Mouse (Mus musculus) frontal cortex, postnatal 10 days (tissue): ENCODE data around the gene Foxred2.
A peak's percentile ranks its signal among the peaks of the same experiment; 100 is the strongest.

Experiments
- DNase-seq, 2 experiments: peaks; one replicate each; pipeline ENCODE4 v3.0.0; 2022; ENCODE audit warnings: low spot score in 2 of 2, mixed read lengths in 1 of 2

The Foxred2 gene

GRCm38 (mm10) chr15:77949061-77949460 lies 7.5 kb downstream of the Foxred2 start:
- no peak for DNase-seq

- DNase-seq: no peak
Measured at GRCm38 (mm10) chr15:77945711-77946110, 10.8 kb downstream of the Foxred2 start.

DNA sequence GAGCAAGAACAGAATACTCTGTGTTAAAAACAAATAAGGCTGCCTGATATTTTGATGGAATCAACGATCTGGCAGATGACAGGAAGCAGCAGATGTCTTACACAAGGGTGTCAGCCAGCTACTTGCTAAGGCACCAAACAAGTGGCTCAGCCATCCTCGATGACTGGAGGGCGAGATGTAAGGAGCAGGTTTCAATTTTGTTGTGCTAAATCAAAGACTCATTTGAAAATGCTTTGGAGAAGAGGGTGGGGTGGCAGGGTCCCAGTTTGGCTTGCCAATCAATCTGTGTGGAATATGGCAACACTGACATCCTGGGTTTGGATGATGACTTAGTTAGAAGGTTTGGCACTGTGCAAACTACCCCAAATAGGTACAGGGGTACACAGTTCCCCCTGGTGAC lies 15.0 kb downstream of the Foxred2 start:
- DNase-seq: no peak

GRCm38 (mm10) chr15:77938516-77938915 lies 18.0 kb downstream of the Foxred2 start:
- no peak for DNase-seq

- DNase-seq: peak; percentile 55 to 60
Measured at GRCm38 (mm10) chr15:77935673-77936375, 20.7 kb downstream of the Foxred2 start.

- DNase-seq: no peak
Measured at GRCm38 (mm10) chr15:77934968-77935367, 21.6 kb downstream of the Foxred2 start.

DNA sequence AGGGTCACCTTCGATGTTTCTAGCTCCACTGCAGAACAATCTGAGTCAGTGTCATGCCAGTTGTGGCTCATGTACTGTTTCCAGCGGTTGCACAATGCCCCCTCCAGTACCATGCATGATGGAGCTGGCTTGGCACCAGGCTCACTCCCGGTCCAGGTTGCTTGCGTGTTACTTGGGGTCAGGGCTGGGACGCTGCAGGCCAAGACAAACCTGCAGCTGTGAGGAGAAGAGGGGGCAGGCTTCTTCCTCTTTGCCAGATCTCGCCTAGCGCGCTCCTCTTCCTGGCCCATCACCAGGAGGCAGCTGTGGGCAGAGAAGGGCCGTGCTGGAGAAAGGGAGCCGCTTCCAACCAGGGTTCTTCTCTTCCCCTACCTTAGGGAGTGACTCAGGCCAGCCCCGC lies 22.2 kb downstream of the Foxred2 start:
- no peak for DNase-seq

GRCm38 (mm10) chr15:77933770-77934169 lies 22.8 kb downstream of the Foxred2 start:
- DNase-seq: peak; percentile 91 to 96

- DNase-seq: no peak
Measured at GRCm38 (mm10) chr15:77933222-77933621, 23.3 kb downstream of the Foxred2 start.

- DNase-seq: no peak
Measured at GRCm38 (mm10) chr15:77931689-77932016, 24.9 kb downstream of the Foxred2 start.

DNA sequence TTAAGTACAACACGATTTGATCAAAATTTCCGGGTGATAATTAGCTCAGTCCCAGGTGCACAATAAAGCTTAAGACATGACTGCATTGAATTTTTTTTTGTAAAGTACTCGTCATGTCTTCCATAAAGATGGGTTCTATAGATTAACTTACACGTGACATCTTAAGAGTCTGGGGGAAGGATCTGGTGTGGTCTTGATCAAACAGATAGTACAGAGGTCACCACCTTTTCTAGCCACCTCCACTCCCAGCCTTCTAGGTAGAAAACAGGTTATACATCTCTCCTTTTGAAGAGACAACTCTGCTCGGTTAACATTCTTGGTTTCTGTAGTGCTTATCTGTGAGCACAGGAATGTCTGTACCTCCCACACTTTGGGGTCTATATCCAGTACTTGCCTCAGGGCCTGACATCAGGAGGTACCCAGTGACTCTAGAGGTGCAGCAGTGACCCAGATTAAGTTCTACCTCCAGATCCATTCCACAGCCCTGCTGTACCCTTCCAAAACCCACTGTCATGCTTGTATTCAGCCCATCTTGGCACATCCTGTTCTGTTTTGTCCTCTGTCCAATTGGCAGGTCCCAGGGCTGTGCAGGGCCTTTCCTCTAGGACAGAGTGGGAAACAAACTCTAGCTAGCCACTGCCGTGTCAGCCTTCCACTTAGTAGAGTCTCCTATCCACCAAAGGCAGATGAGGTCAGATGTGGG lies 25.4 kb downstream of the Foxred2 start:
- no peak for DNase-seq

DNA sequence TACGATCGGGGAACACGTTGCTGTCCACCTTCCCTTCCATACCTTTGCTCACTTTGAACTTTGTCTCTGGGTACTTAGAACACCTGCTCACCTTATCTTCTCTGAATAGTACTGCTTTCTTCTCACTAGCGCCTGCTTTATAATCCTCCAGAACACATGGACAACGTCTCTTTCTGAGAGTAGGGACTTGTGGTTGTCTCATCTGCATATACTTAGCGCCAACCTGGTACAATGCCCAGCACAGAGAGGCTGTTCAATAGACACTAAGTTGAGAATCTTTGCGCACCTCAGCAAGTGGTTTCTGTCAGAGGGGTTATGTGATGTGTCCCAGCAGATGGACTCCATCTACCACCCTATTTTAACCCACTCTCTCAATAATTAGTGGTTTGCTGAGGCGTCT lies 26.7 kb downstream of the Foxred2 start:
- DNase-seq: no peak

DNA sequence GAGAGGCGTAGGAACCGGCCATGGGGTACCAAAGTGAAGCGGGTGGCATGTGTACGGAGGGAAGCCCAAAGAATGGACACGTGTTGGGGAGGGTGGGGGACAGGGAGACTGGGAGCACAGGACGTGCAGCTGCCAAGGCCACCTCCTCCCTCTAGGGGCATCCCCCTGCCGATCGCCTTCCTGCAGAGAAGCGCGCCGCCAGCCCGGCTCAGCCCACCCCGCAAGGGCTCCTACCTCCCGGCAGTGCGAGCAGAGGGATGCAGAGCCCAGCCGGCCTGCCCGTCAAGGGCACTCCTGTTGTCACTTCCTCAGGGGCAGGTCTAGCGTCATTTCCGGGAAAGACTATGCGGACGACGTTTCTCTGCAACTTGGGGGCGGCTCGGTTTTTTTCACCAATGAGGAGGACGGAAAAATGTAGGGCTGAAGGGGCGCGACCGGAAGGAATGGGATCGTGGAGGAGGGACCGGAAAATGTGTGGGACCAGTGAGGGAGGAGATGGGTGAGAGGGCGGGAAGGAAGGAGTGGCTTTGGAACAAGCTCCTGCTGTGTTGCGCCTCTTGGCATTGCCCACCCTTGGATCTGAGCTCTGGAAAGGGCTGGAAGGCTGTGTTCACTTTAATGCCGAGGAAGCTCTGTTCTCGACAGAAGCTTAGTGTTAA lies 27.7 kb downstream of the Foxred2 start, which contains the start of gene Txn2:
Gene Txn2 (minus strand): TSS at position 334 of the 659 bp plus-strand sequence.
- peak; percentile 97 for DNase-seq

DNA sequence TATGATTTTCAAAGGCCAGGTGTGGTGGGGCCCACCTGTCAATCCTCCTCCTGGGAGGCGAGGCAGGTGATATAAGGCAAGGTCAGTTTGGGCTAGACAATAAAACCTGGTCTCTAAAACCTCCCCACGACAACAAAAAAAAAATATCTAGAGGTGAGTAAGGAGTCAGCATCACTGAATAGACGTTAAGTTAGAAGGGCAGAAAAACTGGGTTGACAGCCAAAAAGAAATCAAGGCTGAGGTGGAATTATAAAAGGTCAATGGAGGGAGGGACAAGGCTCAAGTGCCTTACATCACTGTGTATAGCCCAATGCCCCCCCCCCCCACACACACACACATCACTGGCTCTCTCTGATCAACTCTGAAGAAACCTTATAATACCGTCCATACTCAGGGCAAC lies 28.4 kb downstream of the Foxred2 start:
- no peak for DNase-seq

DNA sequence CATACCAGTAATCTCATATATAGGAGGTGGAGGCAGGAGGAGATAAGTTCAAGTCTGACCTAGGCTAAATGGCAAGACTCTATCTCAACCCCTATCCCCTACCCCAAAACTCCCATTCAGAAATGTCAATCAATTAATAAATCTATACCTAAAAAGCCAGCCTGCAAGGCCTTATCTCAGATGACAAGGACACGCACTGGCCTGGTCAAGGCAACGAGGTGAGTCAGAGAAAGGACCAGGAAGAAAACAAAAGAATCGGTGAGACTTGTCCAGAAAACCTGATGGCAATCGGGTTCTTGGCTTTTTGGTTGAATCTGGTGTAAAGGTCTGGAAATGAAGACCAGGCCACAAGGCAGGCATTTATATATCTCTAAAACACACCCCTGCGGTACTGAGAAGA lies 29.6 kb downstream of the Foxred2 start:
- no peak for DNase-seq

DNA sequence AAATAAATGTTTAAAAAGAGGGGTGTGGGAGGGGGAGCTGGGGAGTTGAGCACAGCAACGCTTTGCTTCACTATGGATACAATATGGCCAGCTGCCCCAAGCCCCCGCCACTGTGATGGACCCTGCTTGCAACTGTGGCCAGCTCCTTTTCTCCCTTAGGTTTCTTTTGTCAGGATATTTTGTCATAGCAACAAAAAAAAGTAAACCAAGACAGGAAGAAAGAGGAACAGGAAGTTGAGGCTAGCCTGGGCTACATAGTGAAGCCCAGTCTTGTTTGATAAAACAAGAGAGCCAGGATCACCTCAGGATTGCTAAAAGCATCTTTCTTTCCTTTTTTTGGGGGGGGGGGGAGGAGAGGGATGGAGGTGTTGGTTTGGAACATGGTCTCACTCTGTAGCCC lies 31.3 kb downstream of the Foxred2 start:
- no peak for DNase-seq

DNA sequence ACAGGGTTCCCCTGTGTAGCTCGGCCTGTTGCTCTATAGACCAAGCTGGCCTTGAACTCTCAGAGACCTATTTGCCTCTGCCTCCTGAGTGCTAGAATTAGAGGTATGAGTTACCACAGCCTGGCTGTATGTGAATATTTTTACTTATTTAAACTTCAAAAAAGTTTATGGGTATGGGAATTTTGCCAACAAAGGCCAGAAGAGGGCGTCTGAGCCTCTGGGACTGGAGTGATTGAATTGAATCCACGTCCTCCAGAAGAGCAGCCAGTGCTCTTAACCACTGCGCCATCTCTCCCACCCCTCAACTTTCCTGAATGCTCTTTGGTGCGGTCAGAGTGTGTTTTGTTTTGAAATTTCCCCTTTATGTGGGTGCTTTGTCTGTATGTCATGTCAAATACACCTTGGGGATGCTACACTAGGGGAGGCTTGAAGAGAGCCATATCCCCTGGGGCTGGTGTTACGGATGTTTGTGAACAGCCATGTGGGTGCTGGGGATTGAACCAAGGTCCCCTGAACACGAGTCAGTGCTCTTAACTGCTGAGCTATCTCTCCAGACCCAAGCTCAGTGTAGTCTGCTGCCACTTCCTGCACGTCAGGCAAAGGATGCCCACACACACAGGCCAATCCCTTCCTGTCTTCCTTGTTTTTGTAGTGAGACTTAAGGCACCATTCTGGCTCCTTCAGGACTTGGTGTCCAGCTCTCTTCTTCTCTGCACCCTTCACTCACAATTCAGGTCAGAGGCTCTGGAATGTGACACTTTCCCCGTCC lies 33.1 kb downstream of the Foxred2 start:
- DNase-seq: no peak

GRCm38 (mm10) chr15:77922710-77923109 lies 33.8 kb downstream of the Foxred2 start:
- no peak for DNase-seq

- DNase-seq: no peak
Measured at GRCm38 (mm10) chr15:77921636-77922035, 34.9 kb downstream of the Foxred2 start.

- no peak for DNase-seq
Measured at GRCm38 (mm10) chr15:77920511-77921462, 35.7 kb downstream of the Foxred2 start.

DNA sequence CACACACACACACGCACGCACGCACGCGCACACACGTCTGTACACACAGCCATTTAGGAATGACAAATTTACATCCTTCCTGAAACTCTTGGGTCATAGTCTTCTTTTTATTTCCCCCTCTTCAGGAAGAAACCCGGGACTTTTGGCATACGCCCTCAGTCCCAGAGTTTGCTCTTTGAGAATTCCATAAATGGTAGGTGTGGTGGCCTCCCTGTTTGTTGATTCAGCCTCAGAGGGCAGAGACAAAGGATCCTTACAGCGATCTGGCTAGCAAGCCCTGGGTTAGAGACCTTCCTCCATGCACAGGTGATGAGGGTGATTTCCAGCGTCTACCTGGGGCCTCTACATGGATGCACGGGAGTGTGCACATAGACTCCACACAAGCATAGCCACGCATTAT lies 37.1 kb downstream of the Foxred2 start:
- DNase-seq: no peak
